Mouse (Mus musculus) spleen, embryonic (tissue): ENCODE data around the gene Sord.

ENCODE experiments used
- CTCF ChIA-PET: fragments of 350-600 bp; sonication (Branson Sonifier 250); formaldehyde crosslinking; loops from one replicate; lab custom pipeline; 2022; lab: Charles Lee

The Sord gene

DNA sequence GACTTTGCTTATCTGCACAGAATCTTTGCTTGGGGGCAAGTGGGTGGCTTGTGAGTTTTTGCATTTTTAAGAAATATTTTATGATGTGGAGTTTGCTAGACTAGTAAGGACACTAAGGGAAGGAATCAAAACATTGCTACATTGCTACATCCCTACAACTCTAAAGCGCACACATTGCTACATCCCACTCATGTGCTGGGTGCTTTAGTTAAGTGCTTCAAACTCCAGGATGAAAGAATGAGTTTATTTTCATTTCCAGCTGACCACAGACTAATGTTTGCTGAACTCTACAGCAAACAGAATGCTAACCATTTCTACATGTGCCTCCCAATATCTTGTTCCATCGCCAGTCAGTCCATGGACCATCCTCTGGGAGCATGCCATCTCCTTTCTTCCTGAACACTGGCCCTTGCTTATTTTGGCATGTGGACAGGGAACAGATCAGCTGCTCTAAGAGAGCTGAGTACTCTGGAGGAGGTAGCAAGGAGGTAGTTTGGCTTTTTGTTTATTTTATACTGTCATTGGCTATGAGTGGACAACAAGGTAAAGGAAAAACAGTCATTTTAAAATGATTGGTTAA, 3.4 kb downstream of the Sord start:
- CTCF ChIA-PET = no interaction called here

DNA sequence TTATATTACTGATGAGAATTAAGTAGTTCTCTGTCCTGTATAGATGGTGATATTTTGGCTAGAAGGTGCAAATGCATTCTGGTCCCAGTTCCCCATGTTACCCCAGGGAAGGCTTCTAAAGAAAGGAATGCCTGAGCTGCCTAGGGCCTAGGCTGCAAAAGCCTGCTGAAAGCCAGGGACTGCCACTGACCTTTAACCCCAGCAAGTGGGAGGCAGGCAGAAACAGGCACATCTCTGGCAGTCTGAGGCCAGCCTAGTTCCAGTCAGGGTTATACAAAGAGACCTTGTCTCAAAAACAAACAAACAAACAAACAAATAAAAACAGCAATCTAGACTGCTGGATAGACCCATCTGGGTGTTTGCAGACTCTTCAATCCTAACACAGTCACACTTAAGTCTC, 6.2 kb downstream of the Sord start:
- CTCF ChIA-PET = no interaction called here

DNA sequence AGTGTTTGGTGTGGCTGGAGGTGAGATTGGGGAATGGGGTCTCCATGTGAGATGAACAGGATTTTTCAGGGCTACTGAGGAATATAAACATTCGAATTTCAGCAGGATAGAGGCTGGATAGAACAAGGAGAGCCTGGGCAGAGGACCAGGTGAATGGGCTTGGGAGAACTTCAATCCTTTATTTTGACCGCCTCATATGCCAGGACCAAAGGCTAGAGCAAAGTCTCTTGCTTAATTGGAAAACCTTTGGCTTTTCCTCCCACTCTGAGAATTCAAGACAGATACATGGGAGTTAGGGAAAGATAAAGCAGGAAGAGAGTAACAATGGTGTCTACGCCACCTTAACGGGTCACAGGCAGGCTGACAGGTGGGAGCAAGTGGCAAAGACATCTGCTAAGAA, 6.7 kb downstream of the Sord start:
- CTCF ChIA-PET = no interaction called here

DNA sequence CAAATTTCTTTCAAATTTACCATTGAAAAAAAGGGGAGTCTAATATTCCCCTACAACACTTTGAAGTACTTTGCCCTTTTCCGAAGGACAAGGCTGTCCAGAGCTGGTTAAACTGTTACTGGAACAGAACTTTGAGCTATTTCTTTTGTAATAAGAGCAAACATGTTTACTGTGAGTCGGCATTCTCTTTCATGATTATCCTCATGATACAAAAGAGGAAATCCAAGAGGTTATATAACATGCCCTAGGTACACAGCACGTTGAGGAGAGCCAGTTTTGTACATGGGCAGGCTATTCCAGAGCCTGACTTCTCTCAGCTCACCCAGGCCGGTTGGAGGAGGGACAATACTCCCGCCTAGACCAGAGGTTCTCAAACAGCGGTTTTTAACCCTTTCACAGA, 7.4 kb downstream of the Sord start:
- CTCF ChIA-PET = interaction anchor here (0.6 kb wide), 1 partner anchor 401 kb away, joined by 3 read pairs; no protein-coding TSS in a partner anchor

DNA sequence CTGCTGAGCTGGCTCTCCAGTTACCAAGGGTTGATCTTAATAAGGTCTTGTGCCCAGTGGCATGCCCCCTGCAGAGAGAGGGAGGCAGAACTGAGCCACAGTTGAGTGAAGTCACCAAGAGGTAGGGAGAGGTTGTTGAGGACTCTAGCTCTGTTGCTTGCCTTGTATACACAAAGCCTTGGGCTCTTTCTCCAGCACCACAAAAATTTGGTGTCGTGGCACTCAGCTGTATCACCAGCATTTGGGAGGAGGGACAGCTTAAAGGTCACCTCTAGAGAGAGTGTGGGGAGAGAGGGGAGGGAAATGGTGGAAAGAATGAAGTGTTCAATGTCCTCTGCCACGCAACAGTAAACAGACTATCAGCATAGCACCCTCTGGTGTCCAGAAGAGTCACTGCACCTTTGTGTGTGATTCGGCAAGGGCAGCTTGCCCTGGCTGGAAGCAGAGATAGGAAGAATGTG, 9.2 kb downstream of the Sord start:
- CTCF ChIA-PET = interaction anchor here (0.5 to 1.5 kb wide), 3 partner anchors 48 to 829 kb away, joined by 3 to 10 read pairs (median 5); no protein-coding TSS in a partner anchor

DNA sequence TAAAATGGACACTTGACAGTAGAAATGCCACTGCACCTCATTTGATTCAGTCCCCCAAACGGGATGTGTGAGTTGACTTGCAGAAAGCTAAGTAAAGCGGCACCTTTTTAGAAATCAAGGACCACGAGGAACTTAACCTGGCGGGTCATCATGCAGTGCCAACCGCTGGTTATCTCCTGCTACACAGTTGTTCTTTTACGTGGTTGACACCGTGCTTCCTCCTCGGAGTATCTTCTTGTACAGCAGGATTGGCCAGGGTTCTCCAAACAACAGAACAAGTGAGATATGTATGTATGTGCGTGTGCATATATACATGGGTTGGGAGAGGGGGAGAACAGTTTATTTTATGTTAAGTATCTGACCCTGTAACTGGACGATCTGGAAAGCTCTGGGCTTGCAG, 13.2 kb downstream of the Sord start:
- CTCF ChIA-PET = no interaction called here

DNA sequence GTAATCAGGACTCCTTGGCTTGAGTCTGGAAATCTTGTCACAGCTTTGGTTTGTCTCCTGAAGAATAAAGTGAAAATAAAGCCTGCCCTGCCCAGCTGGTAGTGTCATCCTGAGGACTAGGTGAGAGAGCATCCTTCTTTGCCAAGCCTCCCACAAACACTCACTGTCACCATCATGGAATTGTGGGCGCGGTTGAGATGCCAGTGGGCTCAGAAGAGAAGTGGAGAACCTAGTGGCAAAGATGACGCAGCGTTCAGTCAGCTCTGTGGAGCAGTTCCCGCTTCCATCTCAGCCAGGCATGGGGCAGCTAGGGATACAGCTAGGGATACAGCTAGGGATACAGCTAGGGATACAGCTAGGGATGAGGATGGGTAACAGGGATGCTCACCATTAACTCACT, 21.4 kb downstream of the Sord start:
- CTCF ChIA-PET = no interaction called here

DNA sequence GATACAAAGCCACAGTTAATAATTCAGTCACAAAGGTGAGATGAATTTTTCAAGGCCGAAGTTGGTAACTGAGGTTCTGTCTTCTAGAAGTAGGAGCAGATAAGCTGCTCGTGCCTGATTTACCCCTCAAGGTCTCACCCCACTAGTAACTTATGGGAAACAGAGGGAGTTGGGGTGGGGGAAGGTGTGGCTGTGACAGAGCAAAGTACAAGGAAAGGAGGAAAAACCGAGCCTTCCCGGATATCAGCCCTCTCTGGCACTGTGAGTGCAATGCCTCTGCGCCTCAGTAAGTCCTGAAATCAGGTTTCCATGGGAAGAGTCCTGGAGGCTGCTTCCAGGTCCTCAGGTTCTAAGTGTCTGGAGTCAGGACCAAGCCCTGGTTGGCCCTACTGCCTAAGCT, 26.2 kb downstream of the Sord start:
- CTCF ChIA-PET = no interaction called here

DNA sequence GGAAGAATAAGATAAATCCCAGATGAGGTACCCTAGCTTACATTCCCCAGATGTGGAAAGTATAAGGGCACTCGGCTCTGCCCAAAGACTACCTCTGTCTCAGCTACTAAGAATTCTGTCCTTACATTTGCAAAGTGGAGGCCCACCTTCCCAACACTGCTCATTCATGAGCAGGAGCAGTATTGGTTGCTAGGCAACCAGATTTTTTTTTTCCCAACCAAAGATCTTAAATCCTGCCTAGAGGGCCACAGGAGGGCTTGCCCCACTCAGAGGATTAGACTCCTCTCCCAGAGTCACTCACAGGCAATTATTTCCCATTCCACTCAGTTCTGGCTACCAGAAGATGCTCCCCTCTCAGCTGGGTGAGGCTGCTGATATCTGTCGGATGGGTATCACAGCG, 30.1 kb downstream of the Sord start:
- CTCF ChIA-PET = no interaction called here

DNA sequence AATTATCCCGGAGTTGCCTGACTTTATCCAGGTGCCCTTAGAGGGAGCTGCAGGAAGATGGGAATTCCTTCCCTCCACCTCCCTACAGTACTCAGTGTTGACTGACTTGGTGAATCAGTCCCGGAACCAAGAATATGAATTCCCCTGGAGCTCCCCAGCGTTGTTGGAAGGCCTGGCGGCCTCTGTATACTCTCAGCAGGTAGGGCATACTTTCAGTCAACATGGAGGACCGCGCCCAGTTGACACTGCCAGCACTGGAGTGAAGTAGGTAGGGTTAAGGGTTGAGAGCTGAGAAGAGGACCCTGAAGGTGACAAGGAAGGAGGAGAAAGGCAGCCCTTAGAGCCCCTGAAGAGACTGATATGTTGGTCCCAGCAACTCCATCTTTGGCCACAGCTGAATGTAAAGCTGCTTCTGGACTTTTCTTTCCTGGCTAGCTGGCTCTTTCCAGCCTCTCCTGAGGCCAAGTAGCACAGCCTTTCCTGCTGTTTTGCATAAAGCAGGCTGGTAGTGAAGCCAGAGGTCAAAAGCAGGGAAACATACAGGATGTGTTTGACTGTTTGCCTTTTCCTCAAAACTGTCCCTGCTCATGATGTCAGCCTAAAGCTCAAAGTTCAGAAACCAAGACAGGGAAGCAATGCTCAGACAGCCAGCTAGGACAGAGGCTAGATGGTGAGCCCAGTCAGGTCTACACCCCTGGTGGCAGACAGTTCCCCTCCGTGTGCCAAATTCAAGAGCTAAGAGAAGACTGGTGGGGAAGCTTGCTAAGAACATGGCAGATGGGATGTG, 32.1 kb downstream of the Sord start:
- CTCF ChIA-PET = no interaction called here

DNA sequence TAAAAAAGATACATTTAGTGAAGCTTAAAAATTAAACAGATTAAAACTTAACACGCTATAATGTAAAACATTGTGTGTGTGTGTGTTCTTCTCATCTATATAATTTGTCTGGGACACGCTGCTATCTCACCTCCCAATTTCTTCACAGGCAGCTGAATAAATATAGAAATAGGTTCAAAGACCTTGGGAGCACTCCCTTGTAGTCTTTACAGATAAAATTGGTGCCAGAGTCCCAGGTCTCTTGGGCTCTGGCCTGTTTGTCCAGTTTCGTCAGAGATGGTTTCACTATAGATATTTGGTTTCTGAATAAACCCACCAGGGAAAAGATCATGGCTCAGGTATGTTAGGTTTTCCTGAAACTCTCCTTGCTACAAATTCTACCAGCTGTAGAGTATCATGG, 44.2 kb downstream of the Sord start:
- CTCF ChIA-PET = no interaction called here

DNA sequence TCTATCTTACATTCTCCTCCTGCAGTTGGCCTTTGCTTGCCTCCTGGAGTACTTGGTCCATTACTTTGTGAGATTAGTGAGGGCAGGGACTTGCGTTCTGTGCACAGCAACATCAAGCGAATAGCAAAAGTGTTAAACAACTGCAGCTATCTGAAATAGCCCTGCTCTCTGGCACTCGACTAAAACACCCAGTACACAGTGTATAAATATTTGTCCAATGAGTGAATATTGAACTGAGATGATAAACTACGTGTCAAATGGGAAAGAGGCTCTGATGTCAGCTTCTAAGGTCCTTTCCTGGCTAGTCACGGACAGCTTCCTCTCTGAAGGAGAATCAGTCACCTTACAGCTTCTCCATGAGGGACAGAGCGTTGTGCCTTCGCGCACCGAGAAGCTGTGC, 49.5 kb downstream of the Sord start:
- CTCF ChIA-PET = no interaction called here

DNA sequence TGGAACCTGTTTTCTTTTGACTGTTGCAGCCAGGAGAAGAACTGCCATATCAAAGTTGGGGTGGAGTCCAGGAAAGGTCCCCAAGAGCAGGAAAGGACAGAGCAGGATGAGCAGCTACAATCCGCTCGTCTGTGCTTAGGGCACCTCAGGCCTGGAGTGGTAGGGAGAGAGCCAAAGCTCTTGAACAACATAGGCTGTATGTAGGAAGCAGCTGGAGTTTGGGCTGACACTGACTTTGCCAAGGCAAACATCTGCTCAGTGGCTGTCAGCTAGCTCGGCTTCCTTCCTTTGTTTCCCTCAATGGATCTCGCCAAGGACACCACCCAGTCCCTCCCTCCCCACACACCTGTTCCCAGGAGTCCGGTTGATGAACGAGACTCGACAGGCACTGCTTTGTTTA, 51.6 kb downstream of the Sord start:
- CTCF ChIA-PET = no interaction called here

DNA sequence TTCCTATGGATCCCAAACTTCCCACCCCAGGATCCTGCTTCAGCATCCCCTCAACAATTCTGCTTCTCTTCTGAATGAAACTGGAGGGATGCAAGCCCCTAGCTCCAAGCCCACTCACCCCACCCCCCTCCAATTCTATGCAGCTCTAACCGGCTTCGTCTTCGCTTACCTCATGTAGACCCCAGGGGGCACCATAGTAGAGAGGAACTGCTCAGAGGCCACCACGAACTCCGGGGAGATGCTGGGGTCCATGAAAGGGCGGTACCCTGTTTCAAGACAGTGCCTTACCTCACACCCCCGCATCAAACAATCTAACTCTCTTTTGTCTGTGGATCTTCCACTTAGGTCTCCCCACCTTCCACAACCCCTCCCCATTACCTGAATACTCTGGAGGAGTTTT, 60.4 kb downstream of the Sord start:
- CTCF ChIA-PET = no interaction called here

DNA sequence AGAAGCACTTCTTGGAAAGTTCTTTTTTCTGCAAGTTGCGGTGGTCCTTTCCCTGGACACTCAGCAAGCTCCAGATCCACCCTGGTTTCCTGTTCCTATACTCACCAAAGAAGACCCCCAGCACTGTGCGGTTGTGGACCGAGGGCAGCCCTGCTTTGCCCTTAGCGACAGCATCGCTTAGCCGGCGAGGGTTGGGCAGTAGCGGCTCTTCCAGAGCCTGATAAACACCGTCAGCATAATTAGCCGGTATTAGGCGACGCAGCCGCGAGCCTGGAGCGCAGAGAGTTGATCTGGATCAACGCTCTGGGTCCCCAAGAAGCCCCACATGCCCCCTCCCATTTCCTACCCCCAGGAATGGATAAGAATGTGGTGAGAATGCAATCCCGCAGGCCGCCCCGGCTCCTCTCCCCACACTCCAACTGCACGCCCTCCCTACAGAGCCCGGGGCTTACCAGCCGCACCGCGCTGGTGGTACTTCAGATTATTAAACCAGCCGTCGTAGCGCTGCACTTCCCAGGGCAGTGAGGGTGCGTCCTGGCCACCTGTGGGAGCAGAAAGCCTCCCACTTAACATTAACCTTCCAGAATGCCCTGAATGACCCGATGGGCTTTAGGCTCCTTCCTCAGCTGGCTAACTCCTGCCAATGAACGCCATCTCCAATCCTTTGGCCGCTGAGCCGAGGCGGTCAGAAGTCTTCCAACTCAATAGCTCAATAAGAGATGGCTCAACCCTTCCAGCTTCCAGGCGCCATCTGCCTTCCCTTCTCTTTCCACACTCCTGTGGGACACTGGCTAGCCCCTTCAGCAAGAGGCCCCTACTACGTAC, 62.9 kb downstream of the Sord start:
- CTCF ChIA-PET = no interaction called here

DNA sequence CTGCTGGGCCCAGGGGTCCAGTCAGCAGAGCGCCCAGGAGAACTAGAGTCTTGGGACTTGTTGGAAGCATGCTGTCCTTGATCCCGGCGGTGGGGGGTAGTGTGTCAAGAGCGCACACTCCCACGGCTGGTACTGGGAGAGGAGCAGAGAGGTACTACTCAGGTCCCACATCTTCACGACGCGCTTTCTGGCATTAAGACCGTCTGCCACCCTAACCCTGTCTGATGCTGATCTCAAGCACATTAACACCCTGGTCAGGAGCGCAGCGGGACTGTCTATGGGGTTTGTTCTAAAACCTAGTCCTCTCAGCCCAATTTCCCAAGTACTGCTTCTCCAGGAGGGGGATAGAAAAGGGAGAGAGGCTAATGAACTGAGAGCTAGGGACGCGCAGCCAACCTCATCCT, 63.5 kb downstream of the Sord start, which contains the start of gene Duox2:
Duox2 (minus strand) TSS at position 354 of the 404 bp plus-strand sequence.
- CTCF ChIA-PET = no interaction called here

DNA sequence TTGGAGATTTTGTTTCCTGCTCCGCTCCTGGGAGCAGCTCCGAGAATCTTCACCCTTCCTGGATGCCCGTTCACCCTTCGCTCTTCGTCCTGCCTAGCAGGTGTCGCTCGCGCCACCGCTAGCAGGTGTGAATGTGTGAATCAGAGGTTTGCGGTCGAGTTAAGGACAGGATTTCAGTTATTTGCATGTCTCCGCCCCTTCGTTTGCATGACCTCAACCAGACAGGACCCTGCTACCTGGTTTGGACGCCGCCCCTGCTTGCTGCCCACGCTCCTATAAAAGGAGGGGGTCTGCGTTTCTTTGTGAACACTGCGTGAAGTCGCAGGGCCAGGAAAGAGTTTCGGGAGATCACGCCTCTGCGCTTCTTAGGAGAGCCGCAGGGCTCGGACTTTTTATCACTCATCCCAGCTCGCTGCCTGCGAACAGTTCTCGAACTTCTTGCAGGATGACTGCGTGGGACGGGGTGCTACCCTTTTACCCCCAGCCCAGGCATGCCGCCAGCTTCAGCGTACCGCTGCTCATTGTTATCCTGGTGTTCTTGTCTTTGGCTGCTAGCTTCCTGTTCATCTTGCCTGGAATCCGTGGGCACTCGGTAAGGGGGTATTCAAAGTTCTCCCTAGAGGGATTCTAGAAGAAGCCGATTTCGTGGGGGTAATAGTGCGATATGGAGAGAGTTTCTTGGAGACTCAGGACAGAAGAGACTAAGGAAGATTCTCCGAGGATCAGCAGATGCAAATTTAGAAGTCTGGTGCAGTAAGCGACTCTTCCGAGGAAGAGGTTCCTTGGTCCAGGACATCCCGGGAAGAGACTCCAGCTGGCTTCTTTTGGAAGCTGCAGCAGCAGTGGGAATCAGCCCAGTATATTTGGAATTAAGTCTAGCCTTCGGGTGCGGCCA, 64.3 kb downstream of the Sord start, which contains the start of gene Duoxa2:
Duoxa2 (plus strand) TSS at position 305 of the 895 bp plus-strand sequence.
- CTCF ChIA-PET = interaction anchor here (0.6 kb wide), 1 partner anchor 13 kb away, joined by 3 read pairs; no protein-coding TSS in a partner anchor

DNA sequence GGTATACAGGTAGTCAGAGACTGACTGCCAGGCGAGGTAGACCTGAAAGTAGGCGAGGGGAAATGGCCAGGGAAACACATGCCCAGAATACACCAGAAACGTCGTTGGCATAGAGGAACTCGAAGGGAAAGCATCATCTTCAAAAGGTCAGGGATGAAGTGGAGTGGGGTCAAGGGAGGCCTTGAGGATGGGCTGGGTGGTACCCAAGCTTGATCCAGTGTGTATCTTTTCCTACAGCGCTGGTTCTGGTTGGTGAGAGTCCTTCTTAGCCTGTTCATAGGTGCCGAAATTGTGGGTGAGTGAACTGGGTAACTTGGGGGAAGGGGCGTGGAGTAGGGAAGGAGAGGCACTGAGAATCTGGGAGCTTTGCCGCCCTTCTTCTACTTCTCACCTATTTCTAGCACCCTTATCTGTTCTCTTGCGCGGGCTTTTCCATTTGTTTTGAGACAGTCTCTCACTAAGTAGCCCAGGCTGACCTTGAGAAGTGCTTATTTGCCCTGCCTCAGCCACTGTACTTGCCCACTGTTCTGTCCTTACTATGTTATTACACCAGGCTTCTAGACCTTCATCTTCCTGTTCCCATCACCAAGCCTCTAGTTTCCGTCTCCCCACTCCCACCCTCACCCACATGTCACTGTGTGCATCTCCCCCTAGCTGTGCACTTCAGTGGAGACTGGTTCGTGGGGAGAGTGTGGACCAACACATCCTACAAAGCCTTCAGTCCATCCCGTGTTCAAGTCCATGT, 65.5 kb downstream of the Sord start:
- CTCF ChIA-PET = interaction anchor here (0.6 kb wide), 1 partner anchor 15 kb away, joined by 3 read pairs; no protein-coding TSS in a partner anchor

DNA sequence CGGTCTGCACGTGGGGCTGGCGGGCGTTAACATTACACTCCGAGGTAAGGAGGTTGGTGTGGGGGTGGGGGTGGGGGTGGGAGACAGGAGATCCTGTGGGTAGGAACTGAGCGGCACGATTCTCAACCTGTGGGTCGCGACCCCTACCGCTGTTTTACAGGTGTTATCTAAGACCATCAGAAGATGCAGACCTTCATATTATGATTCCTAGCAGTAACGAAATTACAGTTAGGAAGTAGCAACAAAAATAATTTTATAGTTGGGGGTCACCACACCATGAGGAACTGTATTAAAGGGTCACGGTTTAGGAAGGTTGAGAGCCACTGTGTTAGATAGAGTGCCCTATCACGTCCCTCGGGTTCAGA, 66.1 kb downstream of the Sord start:
- CTCF ChIA-PET = interaction anchor here (0.9 kb wide), 1 partner anchor 27 kb away, joined by 3 read pairs; no protein-coding TSS in a partner anchor
